Mouse (Mus musculus) heart, embryonic 12.5 days (tissue): ENCODE measurements at regions not wholly inside any gene's neighbourhood (a gene's known extent, or its start where the extent isn't known, plus 50 kb on each side); places are given as distances from the start of the nearest gene placed in this dataset.
A peak's percentile ranks its signal among the peaks of the same experiment; 100 is the strongest.

ENCODE experiments used
- ATAC-seq: fragments of 200-750 bp; cut with Nextera tagmentation; 2 replicates; pipeline ENCODE4 v1.8.0; 2017; ENCODE audit warnings: moderate TSS enrichment, moderate library complexity; ENCODE audit not compliant: insufficient number of reproducible peaks, low FRiP score
- H3K27ac ChIP-seq: fragments of 300-500 bp; sonication (generic); 2 replicates; pipeline ENCODE4 v1.5.1; 2016; ENCODE audit warnings: mild to moderate bottlenecking, moderate library complexity; ENCODE audit not compliant: poor library complexity, severe bottlenecking
- H3K27me3 ChIP-seq: fragments of 300-500 bp; sonication (generic); replicated peaks from 2 replicates; pipeline ENCODE4 v1.6.1; 2016; ENCODE audit warnings: mild to moderate bottlenecking, moderate library complexity
- H3K36me3 ChIP-seq: fragments of 300-500 bp; sonication (generic); 2 replicates; pipeline ENCODE4 v1.6.1; 2016; ENCODE audit warnings: mild to moderate bottlenecking, moderate library complexity
- H3K4me1 ChIP-seq: fragments of 300-500 bp; sonication (generic); replicated peaks from 2 replicates; pipeline ENCODE4 v1.6.1; 2016; ENCODE audit warnings: mild to moderate bottlenecking
- H3K4me2 ChIP-seq: fragments of 300-500 bp; sonication (generic); 2 replicates; pipeline ENCODE4 v1.6.1; 2016; ENCODE audit warnings: mild to moderate bottlenecking, moderate library complexity
- H3K4me3 ChIP-seq: fragments of 300-500 bp; sonication (generic); 2 replicates; pipeline ENCODE4 v1.5.1; 2016; ENCODE audit warnings: mild to moderate bottlenecking
- H3K9ac ChIP-seq: fragments of 300-500 bp; sonication (generic); 2 replicates; pipeline ENCODE4 v1.6.1; 2016; ENCODE audit warnings: mild to moderate bottlenecking, moderate library complexity
- H3K9me3 ChIP-seq: fragments of 300-500 bp; sonication (generic); replicated peaks from 2 replicates; pipeline ENCODE4 v1.6.1; 2016; ENCODE audit warnings: mild to moderate bottlenecking, moderate library complexity
- WGBS: fragments of 180-500 bp; shearing (Covaris S2); methylation state at CpG from one replicate; pipeline ENCODE4 v1.1.7; 2016; 5-methylcytosine and 5-hydroxymethylcytosine counted together

GRCm38 (mm10) chr12:106308956-106309610 is 299.1 kb downstream of the Vrk1 start:
- no peak overlapping the region for H3K4me3 ChIP-seq
- ATAC-seq = no peak
- H3K4me1 ChIP-seq = 0 out of 2 replicates have a peak, but pooled peaks cover 2% of the 10 kb centered on the region
- peaks cover 13% of the 10 kb centered on the region; the same call in 1 of the 2 replicates for H3K27me3 ChIP-seq
- H3K4me2 ChIP-seq = no peak overlapping the region
- no peaks in the 10 kb centered on the region for H3K9me3 ChIP-seq
- no peak overlapping the region for H3K27ac ChIP-seq
- 73% methylated on average over 25 of the region's 25 CpGs for WGBS
- H3K9ac ChIP-seq = no peak overlapping the region
- no peaks in the 10 kb centered on the region for H3K36me3 ChIP-seq

- peak overlapping the region; percentile 88 for H3K4me2 ChIP-seq
- no peaks in the 10 kb centered on the region for H3K9me3 ChIP-seq
- no peak for ATAC-seq
- H3K36me3 ChIP-seq = no peaks in the 10 kb centered on the region
- WGBS = 45% methylated on average over 6 of the region's 6 CpGs
- peak overlapping the region; percentile 50 for H3K4me3 ChIP-seq
- peaks cover 13% of the 10 kb centered on the region; the same call in 1 of the 2 replicates for H3K27me3 ChIP-seq
- H3K9ac ChIP-seq = no peak overlapping the region
- H3K27ac ChIP-seq = no peak overlapping the region
- H3K4me1 ChIP-seq = 0 out of 2 replicates have a peak, but pooled peaks cover 2% of the 10 kb centered on the region
Measured at GRCm38 (mm10) chr12:106310171-106310570, 300.1 kb downstream of the Vrk1 start.

GRCm38 (mm10) chr12:106310585-106311319 is 300.7 kb downstream of the Vrk1 start:
- H3K36me3 ChIP-seq = no peaks in the 10 kb centered on the region
- H3K27ac ChIP-seq = no peak overlapping the region
- no peaks in the 10 kb centered on the region for H3K9me3 ChIP-seq
- WGBS = under 1% methylated on average over 34 of the region's 34 CpGs
- peak overlapping the region; percentile 50 for H3K4me3 ChIP-seq
- H3K4me1 ChIP-seq = 0 out of 2 replicates have a peak, but pooled peaks cover 2% of the 10 kb centered on the region
- H3K27me3 ChIP-seq = peaks cover 13% of the 10 kb centered on the region; the same call in 1 of the 2 replicates
- peak overlapping the region; percentile 88 for H3K4me2 ChIP-seq
- peak overlapping the region; percentile 57; the same call in 1 of the 2 replicates for H3K9ac ChIP-seq
- no peak for ATAC-seq

GRCm38 (mm10) chr12:106311320-106311825 is 301.3 kb downstream of the Vrk1 start:
- H3K4me2 ChIP-seq = peak overlapping the region; percentile 88
- no peaks in the 10 kb centered on the region for H3K9me3 ChIP-seq
- H3K4me3 ChIP-seq = peak overlapping the region; percentile 50
- 0 out of 2 replicates have a peak, but pooled peaks cover 2% of the 10 kb centered on the region for H3K4me1 ChIP-seq
- peak overlapping the region; percentile 57; the same call in 1 of the 2 replicates for H3K9ac ChIP-seq
- WGBS = 45% methylated on average over 7 of the region's 7 CpGs
- H3K36me3 ChIP-seq = no peaks in the 10 kb centered on the region
- H3K27ac ChIP-seq = no peak overlapping the region
- peak; percentile 33; the same call in 1 of the 2 replicates for ATAC-seq
- peaks cover 13% of the 10 kb centered on the region; the same call in 1 of the 2 replicates for H3K27me3 ChIP-seq

- peaks cover 13% of the 10 kb centered on the region; the same call in 1 of the 2 replicates for H3K27me3 ChIP-seq
- 0 out of 2 replicates have a peak, but pooled peaks cover 2% of the 10 kb centered on the region for H3K4me1 ChIP-seq
- H3K9me3 ChIP-seq = no peaks in the 10 kb centered on the region
- no peak overlapping the region for H3K4me2 ChIP-seq
- no peak overlapping the region for H3K9ac ChIP-seq
- no peak for ATAC-seq
- WGBS = 82% methylated on average over 17 of the region's 17 CpGs
- no peak overlapping the region for H3K4me3 ChIP-seq
- no peak overlapping the region for H3K27ac ChIP-seq
- H3K36me3 ChIP-seq = no peaks in the 10 kb centered on the region
Measured at GRCm38 (mm10) chr12:106311831-106312600, 302.0 kb downstream of the Vrk1 start.

GRCm38 (mm10) chr12:106317738-106318137 is 307.7 kb downstream of the Vrk1 start:
- no peaks in the 10 kb centered on the region for H3K9me3 ChIP-seq
- no peaks in the 10 kb centered on the region for H3K27me3 ChIP-seq
- no peaks in the 10 kb centered on the region for H3K4me1 ChIP-seq
- no peaks in the 10 kb centered on the region for H3K36me3 ChIP-seq
- H3K9ac ChIP-seq = no peak overlapping the region
- no peak overlapping the region for H3K27ac ChIP-seq
- no peak overlapping the region for H3K4me3 ChIP-seq
- 87% methylated on average over 16 of the region's 16 CpGs for WGBS
- H3K4me2 ChIP-seq = no peak overlapping the region
- ATAC-seq = no peak

GRCm38 (mm10) chr12:106321511-106321910 is 311.5 kb downstream of the Vrk1 start:
- H3K27ac ChIP-seq = no peak overlapping the region
- H3K9me3 ChIP-seq = no peaks in the 10 kb centered on the region
- no peak for ATAC-seq
- 69% methylated on average over 7 of the region's 7 CpGs for WGBS
- no peak overlapping the region for H3K4me3 ChIP-seq
- H3K4me2 ChIP-seq = no peak overlapping the region
- no peak overlapping the region for H3K9ac ChIP-seq
- no peaks in the 10 kb centered on the region for H3K27me3 ChIP-seq
- no peaks in the 10 kb centered on the region for H3K36me3 ChIP-seq
- H3K4me1 ChIP-seq = no peaks in the 10 kb centered on the region

GRCm38 (mm10) chr12:106326611-106327010 is 316.6 kb downstream of the Vrk1 start:
- no peak for ATAC-seq
- 83% methylated on average over 4 of the region's 4 CpGs for WGBS
- H3K4me3 ChIP-seq = no peak overlapping the region
- no peak overlapping the region for H3K9ac ChIP-seq
- no peaks in the 10 kb centered on the region for H3K27me3 ChIP-seq
- H3K4me1 ChIP-seq = no peaks in the 10 kb centered on the region
- H3K27ac ChIP-seq = no peak overlapping the region
- H3K36me3 ChIP-seq = no peaks in the 10 kb centered on the region
- H3K4me2 ChIP-seq = no peak overlapping the region
- H3K9me3 ChIP-seq = peaks cover 14% of the 10 kb centered on the region

- Histone ChIP-seq H3K9me3 (peaks cover 21% of the 10 kb centered on the region), H3K36me3 (no peaks in the 10 kb centered on the region), H3K4me1 (no peaks in the 10 kb centered on the region), H3K4me2 (no peak overlapping the region), H3K4me3 (no peak overlapping the region), H3K9ac (no peak overlapping the region), H3K27ac (no peak overlapping the region), H3K27me3 (no peaks in the 10 kb centered on the region)
- no peak for ATAC-seq
- whole genome bisulfite sequencing = 62% methylated on average over 5 of the region's 5 CpGs
Measured at GRCm38 (mm10) chr12:106327351-106327750, 317.3 kb downstream of the Vrk1 start.

GRCm38 (mm10) chr12:106357867-106358266 is 347.8 kb downstream of the Vrk1 start:
- no peak overlapping the region for H3K4me3 ChIP-seq
- ATAC-seq = no peak
- no peak overlapping the region for H3K9ac ChIP-seq
- no peaks in the 10 kb centered on the region for H3K36me3 ChIP-seq
- no peaks in the 10 kb centered on the region for H3K4me1 ChIP-seq
- no peaks in the 10 kb centered on the region; the same call in 1 of the 2 replicates for H3K9me3 ChIP-seq
- WGBS = 88% methylated on average over 9 of the region's 9 CpGs
- no peak overlapping the region for H3K27ac ChIP-seq
- no peak overlapping the region for H3K4me2 ChIP-seq
- no peaks in the 10 kb centered on the region for H3K27me3 ChIP-seq
